Mouse (Mus musculus): ENCODE results near the gene Cep72. TPM values are rescaled to one million over a fixed set of nuclear protein-coding genes. Genes with fewer than 3 reads are reported as not detected.

Cep72 gene
- total RNA-seq, 1 experiment from 2014 or later = 6.8 TPM

Other genes with a start within 250 kb of the Cep72 start
- gene Nkd2, start 214.7 kb downstream of the Cep72 start, total RNA-seq (2021) = 1.2 and 1.8 TPM in 2 replicates
- 1.4 and 3.3 TPM in 2 replicates for gene Trip13, start 124.5 kb downstream of the Cep72 start, total RNA-seq (2021)
- 29.2 and 37.5 TPM in 2 replicates for gene Brd9, start 124.5 kb downstream of the Cep72 start, total RNA-seq (2021)
- gene Zdhhc11, start 98.4 kb downstream of the Cep72 start, total RNA-seq (2021) = not detected in 2 replicates
- 4.3 and 6.9 TPM in 2 replicates for gene Tppp, start 52.9 kb downstream of the Cep72 start, total RNA-seq (2021)
- 0.09 TPM in 1 of 2 replicates, not detected in the other for gene Slc9a3, start 59.2 kb upstream of the Cep72 start, total RNA-seq (2021)
- 47.9 and 67.9 TPM in 2 replicates for gene Exoc3, start 146.4 kb upstream of the Cep72 start, total RNA-seq (2021)
- gene Ahrr, start 230.0 kb upstream of the Cep72 start, total RNA-seq (2021) = 1.1 and 1.7 TPM in 2 replicates

Data from adrenal gland, postnatal 25 days (tissue).